Mouse (Mus musculus) CH12.LX (cell line): ENCODE results near the gene Ganc.

ENCODE experiments used
- CHD1 ChIP-seq: IDR thresholded peaks from 2 replicates; pipeline ENCODE4 v1.6.1; 2012; ENCODE audit warnings: low read depth, low read length, improper control_type of control experiment, inconsistent platforms
- CTCF ChIP-seq, 2 experiments: IDR thresholded peaks in 1 of 2; conservative IDR thresholded peaks in 1 of 2; 2 replicates each; pipeline ENCODE4 v1.5.1; 2011 to 2012; ENCODE audit warnings: low read depth in 2 of 2, low read length in 2 of 2, improper control_type of control experiment in 1 of 2, inconsistent platforms in 1 of 2, mild to moderate bottlenecking in 1 of 2, moderate library complexity in 1 of 2
- MYC ChIP-seq: IDR thresholded peaks from 2 replicates; pipeline ENCODE4 v1.6.1; 2011; ENCODE audit warnings: low read depth, mild to moderate bottlenecking, improper control_type of control experiment, low read length
- SIN3A ChIP-seq: IDR thresholded peaks from 2 replicates; pipeline ENCODE4 v1.6.1; 2012; ENCODE audit warnings: low read length, improper control_type of control experiment, inconsistent platforms
- ZKSCAN1 ChIP-seq: IDR thresholded peaks from 2 replicates; pipeline ENCODE4 v1.6.1; 2012; ENCODE audit warnings: low read depth, inconsistent platforms, low read length, improper control_type of control experiment, borderline replicate concordance

DNA sequence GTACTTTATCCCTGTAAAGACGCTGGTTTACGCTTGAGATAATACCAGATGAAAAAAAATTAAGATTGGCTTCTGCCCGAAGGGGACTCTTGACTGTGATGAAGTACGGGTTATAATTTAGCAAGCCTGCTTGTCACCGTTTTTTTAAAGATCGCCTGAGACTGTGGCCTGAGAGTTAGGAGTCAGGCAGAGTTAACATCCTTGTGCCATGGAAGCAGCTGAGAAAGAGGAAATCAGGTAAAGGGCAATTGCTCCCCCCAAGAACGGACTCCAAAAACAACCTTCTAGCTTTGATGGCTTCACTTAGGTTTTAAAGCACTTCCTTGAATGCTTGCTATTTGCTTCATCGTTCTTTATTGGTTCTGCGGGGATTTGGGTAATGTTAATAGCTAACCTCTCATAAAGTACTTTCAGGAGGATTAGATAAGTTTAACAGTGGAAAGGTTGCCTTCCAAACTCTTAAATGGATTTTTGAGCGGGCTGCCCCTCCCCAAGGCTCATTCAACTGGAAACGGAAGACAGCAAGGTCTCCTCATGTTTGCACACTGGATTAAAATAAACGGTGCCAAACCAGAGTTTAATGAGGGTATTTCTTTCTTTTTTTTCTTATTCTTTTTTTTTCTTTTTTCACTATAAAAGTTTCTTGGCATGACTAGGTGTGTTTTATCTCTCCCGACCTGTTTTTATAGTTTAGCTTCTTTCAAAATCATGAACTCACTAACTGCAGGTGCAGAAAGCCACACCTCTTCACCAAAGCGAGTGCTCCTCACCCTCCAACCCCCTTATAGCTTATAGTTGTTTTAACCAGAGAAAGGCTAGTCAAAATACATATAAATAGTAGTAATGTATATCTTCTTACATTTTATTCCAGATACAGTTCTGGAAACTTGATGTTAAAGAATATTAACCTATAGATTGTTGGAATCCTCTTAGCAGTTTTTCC, 1.4 kb downstream of the Ganc start:
- TF ChIP-seq CTCF (conservative IDR thresholded peaks at IDR 0.05 in 1 of 2, IDR thresholded peaks at IDR 0.05 in 1 of 2; ENCODE audit: low read depth in 2 of 2, low read length in 2 of 2) (no peak), SIN3A (no peak), CHD1 (no peak), ZKSCAN1 (no peak), MYC (no peak)
